Mouse (Mus musculus) E14TG2a.4 (cell line): ENCODE results near the gene 4930415O20Rik.

Experiments
- CTCF ChIP-seq: conservative IDR thresholded peaks from 2 replicates; pipeline ENCODE4 v1.5.1; 2014; ENCODE audit warnings: low read length
- NANOG ChIP-seq: IDR thresholded peaks from 2 replicates; pipeline ENCODE4 v1.6.1; 2014; ENCODE audit warnings: borderline replicate concordance, low read length, mixed read lengths
- POU5F1 ChIP-seq: IDR thresholded peaks from 2 replicates; pipeline ENCODE4 v1.6.1; 2014; ENCODE audit warnings: low read length, borderline replicate concordance

GRCm38 (mm10) chr15:98636517-98636916 is 65.7 kb downstream of the 4930415O20Rik start:
- TF ChIP-seq CTCF (no peak), POU5F1 (no peak), NANOG (no peak)
